ENCODE assay signal across 8 mouse cellular contexts in the genomic region with DNA sequence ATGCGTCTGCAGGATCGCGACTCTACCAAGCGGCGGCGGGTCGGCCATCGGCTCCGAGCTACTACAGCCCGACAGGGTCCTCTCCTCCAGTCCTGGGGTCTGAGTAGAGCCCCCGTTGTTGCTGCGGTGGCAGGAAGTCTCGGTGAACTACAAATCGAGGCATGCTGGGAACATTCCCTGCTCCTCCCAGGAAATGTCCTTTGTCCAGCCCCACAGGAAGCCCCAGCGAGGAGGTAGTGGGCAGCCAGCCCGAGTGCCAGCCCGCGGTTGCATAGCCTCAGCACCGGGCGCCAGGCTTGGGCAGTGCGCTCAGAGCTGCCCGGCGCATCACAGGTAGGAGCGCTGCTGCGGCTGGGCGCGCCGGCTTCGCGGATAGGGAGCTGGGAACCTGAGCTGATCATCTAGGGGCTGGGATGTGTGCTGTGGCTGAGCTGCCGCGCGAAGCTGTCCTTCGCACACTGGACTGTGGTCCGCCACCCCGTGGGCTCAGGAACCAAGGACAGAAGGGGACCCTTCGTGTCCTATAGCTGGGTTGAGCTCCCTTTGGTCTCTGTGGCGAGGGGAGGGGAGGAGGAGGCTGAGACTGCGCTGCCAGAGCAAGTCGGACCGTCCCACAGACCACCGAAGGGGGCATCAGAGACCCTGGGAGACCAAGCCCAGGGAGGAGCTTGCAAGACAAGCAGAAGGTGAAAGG. TPM values are rescaled to one million over a fixed set of nuclear protein-coding genes. Genes with fewer than 3 reads are reported as not detected.
A peak's percentile ranks its signal among the peaks of the same experiment; 100 is the strongest.
DNase-seq lines count a peak whose midpoint lies in the region; ATAC-seq and TF ChIP-seq lines count a peak whose summit lies in the region.

A gene (plus strand): TSS at position 216 of the 694 bp plus-strand sequence.

- WGBS in embryonic facial prominence, embryonic 12.5 days, result under 1% methylated on average over 42 of the region's 42 CpGs
- under 1% methylated on average over 42 of the region's 42 CpGs for WGBS in heart, adult 2 months
- under 1% methylated on average over 42 of the region's 42 CpGs for WGBS in kidney, adult 2 months
- WGBS in limb, embryonic 10.5 days, result 0% methylated on average over 40 of the region's 42 CpGs
- WGBS in midbrain, embryonic 10.5 days, result under 1% methylated on average over 42 of the region's 42 CpGs

- H3K4me1 ChIP-seq in erythroblast, embryonic 14.5 days (ENCODE audit: control insufficient read depth), result no peaks in the 10 kb centered on the region; the same call in 1 of the 2 replicates
- 0 out of 2 replicates have a peak, but pooled peaks cover 16% of the 10 kb centered on the region for H3K4me1 ChIP-seq in embryonic facial prominence, embryonic 12.5 days
- H3K4me1 ChIP-seq in heart, adult 2 months (ENCODE audit: control insufficient read depth, insufficient read depth, low read length), result peaks cover 6% of the 10 kb centered on the region
- H3K4me1 ChIP-seq in kidney, adult 2 months (ENCODE audit: control insufficient read depth, insufficient read depth, low read length), result peaks cover 28% of the 10 kb centered on the region; the same call in 1 of the 2 replicates
- H3K4me1 ChIP-seq in limb, embryonic 10.5 days, result peaks cover 19% of the 10 kb centered on the region
- H3K4me1 ChIP-seq in midbrain, embryonic 10.5 days, result peaks cover 33% of the 10 kb centered on the region

- H3K4me2 ChIP-seq in embryonic facial prominence, embryonic 12.5 days (replicated peaks), result peak within 1 kb of the TSS; percentile 94

- H3K9me3 ChIP-seq in erythroblast, embryonic 14.5 days (ENCODE audit: control insufficient read depth, low read length), result no peaks in the 10 kb centered on the region
- no peaks in the 10 kb centered on the region for H3K9me3 ChIP-seq in embryonic facial prominence, embryonic 12.5 days
- no peaks in the 10 kb centered on the region for H3K9me3 ChIP-seq in limb, embryonic 10.5 days (replicated peaks)
- no peaks in the 10 kb centered on the region for H3K9me3 ChIP-seq in midbrain, embryonic 10.5 days (replicated peaks)

- peak within 1 kb of the TSS; percentile 47 for H3K4me3 ChIP-seq in erythroblast, embryonic 14.5 days (replicated peaks)
- peak within 1 kb of the TSS; percentile 91 for H3K4me3 ChIP-seq in embryonic facial prominence, embryonic 12.5 days
- peak within 1 kb of the TSS; percentile 96 for H3K4me3 ChIP-seq in heart, adult 2 months
- H3K4me3 ChIP-seq in kidney, adult 2 months (ENCODE audit: insufficient read depth, low read depth, low read length), result peak within 1 kb of the TSS; percentile 83
- peak within 1 kb of the TSS; percentile 92 for H3K4me3 ChIP-seq in limb, embryonic 10.5 days
- peak within 1 kb of the TSS; percentile 88 for H3K4me3 ChIP-seq in midbrain, embryonic 10.5 days

- peaks cover 33% of the 10 kb centered on the region for H3K27me3 ChIP-seq in erythroblast, embryonic 14.5 days (ENCODE audit: control insufficient read depth)
- no peaks in the 10 kb centered on the region for H3K27me3 ChIP-seq in embryonic facial prominence, embryonic 12.5 days
- H3K27me3 ChIP-seq in heart, adult 2 months (ENCODE audit: control insufficient read depth, insufficient read depth, low read length), result no peaks in the 10 kb centered on the region
- no peaks in the 10 kb centered on the region for H3K27me3 ChIP-seq in kidney, adult 2 months (replicated peaks; ENCODE audit: control insufficient read depth, insufficient read depth, low read length)
- H3K27me3 ChIP-seq in limb, embryonic 10.5 days (ENCODE audit: low read depth, poor library complexity, severe bottlenecking), result no peaks in the 10 kb centered on the region; the same call in 1 of the 2 replicates
- no peaks in the 10 kb centered on the region for H3K27me3 ChIP-seq in midbrain, embryonic 10.5 days (ENCODE audit: low read depth, poor library complexity, severe bottlenecking)

- DNase-seq in heart, adult 2 months, result peak; percentile 83 to 86
- peak; percentile 93 for DNase-seq in kidney, adult 2 months
- peak; percentile 81 for DNase-seq in limb, embryonic 10.5 days (ENCODE audit: low spot score)
- peak; percentile 83 for DNase-seq in midbrain, embryonic 10.5 days (ENCODE audit: low spot score)
- peak; percentile 46 for DNase-seq in skeletal muscle tissue, adult 2 months (ENCODE audit: low read depth, low spot score)

- intact Hi-C loops in heart, adult 2 months (cut with DNase I), result loop anchor here (2.0 kb wide), 1 partner anchor 34 kb away; no protein-coding TSS in a partner anchor

- H3K27ac ChIP-seq in embryonic facial prominence, embryonic 12.5 days, result peak within 1 kb of the TSS; percentile 77
- H3K27ac ChIP-seq in heart, adult 2 months, result peak within 1 kb of the TSS; percentile 87
- peak within 1 kb of the TSS; percentile 75 for H3K27ac ChIP-seq in kidney, adult 2 months (ENCODE audit: insufficient read depth, low read depth, low read length)
- peak within 1 kb of the TSS; percentile 95 for H3K27ac ChIP-seq in limb, embryonic 10.5 days
- peak within 1 kb of the TSS; percentile 94 for H3K27ac ChIP-seq in midbrain, embryonic 10.5 days (replicated peaks)

- peak; percentile 75 for TF ChIP-seq POLR2A in heart, adult 2 months (IDR thresholded peaks at IDR 0.05; ENCODE audit: insufficient read depth, low read depth, low read length)
- TF ChIP-seq POLR2A in kidney, adult 2 months (IDR thresholded peaks at IDR 0.05; ENCODE audit: low read depth, low read length), result peak; percentile 94

- no peaks in the 10 kb centered on the region for H3K36me3 ChIP-seq in erythroblast, embryonic 14.5 days (ENCODE audit: control insufficient read depth)
- H3K36me3 ChIP-seq in embryonic facial prominence, embryonic 12.5 days, result no peaks in the 10 kb centered on the region
- H3K36me3 ChIP-seq in heart, adult 2 months (ENCODE audit: control insufficient read depth, insufficient read depth, low read length), result no peaks in the 10 kb centered on the region
- no peaks in the 10 kb centered on the region for H3K36me3 ChIP-seq in kidney, adult 2 months (ENCODE audit: control insufficient read depth, insufficient read depth, low read length)
- no peaks in the 10 kb centered on the region for H3K36me3 ChIP-seq in limb, embryonic 10.5 days
- no peaks in the 10 kb centered on the region for H3K36me3 ChIP-seq in midbrain, embryonic 10.5 days

- H3K79me2 ChIP-seq in heart, adult 2 months (replicated peaks; ENCODE audit: control insufficient read depth, insufficient read depth, low read length), result no peaks in the 10 kb centered on the region

- ATAC-seq in erythroblast, adult 5-6 weeks (replicated peaks; ENCODE audit: low FRiP score, poor library complexity, severe bottlenecking), result no peak
- ATAC-seq in embryonic facial prominence, embryonic 12.5 days (ENCODE audit: insufficient number of reproducible peaks, insufficient read depth, low FRiP score, low TSS enrichment), result peak; percentile 84

- TF ChIP-seq EP300 in heart, adult 2 months (IDR thresholded peaks at IDR 0.05; ENCODE audit: insufficient read depth, low read depth, low read length), result 0 out of 2 replicates have a peak, but pooled peaks have one; percentile 33

- H3K9ac ChIP-seq in embryonic facial prominence, embryonic 12.5 days, result peak within 1 kb of the TSS; percentile 84
- H3K9ac ChIP-seq in heart, adult 2 months (ENCODE audit: low read depth, low read length), result peak within 1 kb of the TSS; percentile 78

- TF ChIP-seq CTCF in heart, adult 2 months (IDR thresholded peaks at IDR 0.05), result peak; percentile 26
- no peak for TF ChIP-seq CTCF in kidney, adult 2 months (conservative IDR thresholded peaks at IDR 0.05; ENCODE audit: insufficient read depth, insufficient read length, low read depth, low read length)

RNA-seq across cellular contexts. Expression of the gene that starts here (rescaled TPM):
- polyA plus RNA-seq in erythroblast, embryonic 14.5 days (2012), result not detected in 2 replicates
- 1.2 TPM in 1 of 2 replicates, not detected in the other for total RNA-seq in erythroblast, adult 5-6 weeks (2015; ENCODE audit: low replicate concordance)
- total RNA-seq in erythroblast, adult 5-6 weeks (2017; ENCODE audit: low replicate concordance), result 0.09 and 0.14 TPM in 2 replicates
- 8.8 and 10.0 TPM in 2 replicates for polyA plus RNA-seq in embryonic facial prominence, embryonic 12.5 days (2016; fragmentation: Nextera tagmentation; extraction: Ambion mirVana)
- total RNA-seq in heart, adult 2 months (2021), result 1 to 10 TPM; 5.9 to 8.1 TPM
- polyA plus RNA-seq in heart, adult 2 months (2012; rRNA removed), result 6.3 and 9.0 TPM in 2 replicates
- polyA plus RNA-seq in kidney, adult 2 months (2012; rRNA removed), result 14.7 and 16.2 TPM in 2 replicates
- 7.8 and 9.4 TPM in 2 replicates for polyA plus RNA-seq in limb, embryonic 10.5 days (2016; fragmentation: Nextera tagmentation; extraction: Ambion mirVana)
- 6.8 and 8.3 TPM in 2 replicates for polyA plus RNA-seq in midbrain, embryonic 10.5 days (2016; fragmentation: Nextera tagmentation; extraction: Ambion mirVana)
